Mouse (Mus musculus) heart, postnatal 0 days (tissue): ENCODE measurements around the gene Mrtfb. TPM values are rescaled to one million over a fixed set of nuclear protein-coding genes. Genes with fewer than 3 reads are reported as not detected.
A peak's percentile ranks its signal among the peaks of the same experiment; 100 is the strongest.

ENCODE experiments used
- ATAC-seq: fragments of 200-750 bp; cut with Nextera tagmentation; 2 replicates; pipeline ENCODE4 v1.8.0; 2017; ENCODE audit warnings: low read depth, moderate number of reproducible peaks, moderate library complexity; ENCODE audit not compliant: insufficient read depth
- DNase-seq: peaks from one replicate; pipeline ENCODE4 v3.0.0-alpha.2; 2016; ENCODE audit warnings: low spot score
- H3K27ac ChIP-seq: fragments of 300-500 bp; sonication (generic); 2 replicates; pipeline ENCODE4 v1.5.1; 2014; ENCODE audit warnings: low read depth, mild to moderate bottlenecking
- H3K27me3 ChIP-seq: fragments of 300-500 bp; sonication (generic); 2 replicates; pipeline ENCODE4 v1.6.1; 2014; ENCODE audit warnings: low read length, mixed read lengths; ENCODE audit not compliant: control insufficient read depth, insufficient read depth
- H3K36me3 ChIP-seq: fragments of 300-500 bp; sonication (generic); replicated peaks from 2 replicates; pipeline ENCODE4 v1.6.1; 2014; ENCODE audit warnings: low read length, mixed read lengths; ENCODE audit not compliant: control insufficient read depth, insufficient read depth
- H3K4me1 ChIP-seq: fragments of 300-500 bp; sonication (generic); 2 replicates; pipeline ENCODE4 v1.6.1; 2014; ENCODE audit warnings: antibody characterized with exemption; ENCODE audit not compliant: control insufficient read depth, insufficient read depth
- H3K4me2 ChIP-seq: fragments of 300-500 bp; sonication (generic); 2 replicates; pipeline ENCODE4 v1.6.1; 2014; ENCODE audit warnings: low read depth, mild to moderate bottlenecking, low read length, moderate library complexity
- H3K4me3 ChIP-seq: fragments of 300-500 bp; sonication (generic); 2 replicates; pipeline ENCODE4 v1.5.1; 2014; ENCODE audit warnings: low read depth, low read length
- H3K9ac ChIP-seq: fragments of 300-500 bp; sonication (generic); replicated peaks from 2 replicates; pipeline ENCODE4 v1.6.1; 2014; ENCODE audit warnings: low read depth, low read length, mixed read lengths
- H3K9me3 ChIP-seq: fragments of 300-500 bp; sonication (generic); replicated peaks from 2 replicates; pipeline ENCODE4 v1.6.1; 2016; ENCODE audit warnings: low read length; ENCODE audit not compliant: control insufficient read depth
- CTCF ChIP-seq: IDR thresholded peaks from 2 replicates; pipeline ENCODE4 v1.5.1; 2016; ENCODE audit warnings: antibody characterized with exemption, control low read depth, low read depth
- EP300 ChIP-seq: IDR thresholded peaks from 2 replicates; pipeline ENCODE4 v1.6.1; 2016; ENCODE audit warnings: antibody characterized with exemption, low read depth
- WGBS: fragments of 180-500 bp; shearing (Covaris S2); extraction: QIAGEN DNeasy Blood & Tissue Kit; methylation state at CpG from one replicate; pipeline ENCODE4 v1.1.7; 2014; 5-methylcytosine and 5-hydroxymethylcytosine counted together
- polyA plus RNA-seq: library from polyadenylated mRNA; unstranded; fragments of >200 nt; fragmentation: Nextera tagmentation; extraction: Ambion mirVana; gene quantifications from 2 replicates; pipeline ENCODE4 v1.2.1, GENCODE M21; 2015
- total RNA-seq: library from RNA; depleted of rRNA; stranded (reverse); fragments of >200 nt; gene quantifications from 2 replicates; pipeline ENCODE4 v1.2.3, GENCODE M21; 2014; ENCODE audit warnings: low replicate concordance

Mrtfb gene
- total and polyA plus RNA-seq, 2 experiments from 2014 or later, result 11.7 to 17.2 TPM

DNA sequence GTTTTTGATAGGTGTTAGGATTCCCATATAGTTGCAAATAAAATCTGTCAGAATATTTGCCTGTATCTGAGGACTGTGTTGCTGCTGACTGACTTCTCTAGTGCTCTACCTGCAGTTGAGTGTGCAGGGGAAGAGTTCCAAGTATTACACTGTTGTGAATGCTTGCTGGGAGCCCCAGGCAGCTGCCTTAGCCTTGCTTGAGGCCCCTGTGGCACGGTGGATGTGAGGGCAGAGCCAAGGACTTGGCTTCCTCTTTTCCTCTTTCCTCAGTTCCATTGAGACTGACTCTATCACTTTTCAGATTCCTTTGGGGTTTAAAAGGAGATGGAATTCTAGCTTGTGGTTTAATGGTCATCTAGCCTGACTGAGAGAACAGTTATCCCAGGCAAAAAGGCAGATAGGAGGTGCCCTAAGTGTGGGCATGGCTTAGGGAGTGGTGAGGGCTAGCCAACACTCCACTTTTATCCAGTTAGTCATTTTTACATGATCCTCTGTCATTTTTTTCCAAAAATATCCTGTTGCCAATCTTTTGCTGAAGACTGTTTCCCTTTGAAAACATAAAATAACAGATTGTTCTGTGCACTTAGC is 53.9 kb downstream of the Mrtfb start:
- DNase-seq (no peak), ATAC-seq (no peak)
- no peak overlapping the region for H3K4me3 ChIP-seq
- no peak overlapping the region for H3K9ac ChIP-seq
- 38% methylated on average over 1 of the region's 1 CpGs for WGBS
- no peak for TF ChIP-seq CTCF
- TF ChIP-seq EP300, result no peak
- H3K4me1 ChIP-seq, result peaks cover 17% of the 10 kb centered on the region
- H3K9me3 ChIP-seq, result no peaks in the 10 kb centered on the region
- H3K4me2 ChIP-seq, result no peak overlapping the region
- H3K27me3 ChIP-seq, result no peaks in the 10 kb centered on the region
- no peak overlapping the region for H3K27ac ChIP-seq
- H3K36me3 ChIP-seq, result no peaks in the 10 kb centered on the region

DNA sequence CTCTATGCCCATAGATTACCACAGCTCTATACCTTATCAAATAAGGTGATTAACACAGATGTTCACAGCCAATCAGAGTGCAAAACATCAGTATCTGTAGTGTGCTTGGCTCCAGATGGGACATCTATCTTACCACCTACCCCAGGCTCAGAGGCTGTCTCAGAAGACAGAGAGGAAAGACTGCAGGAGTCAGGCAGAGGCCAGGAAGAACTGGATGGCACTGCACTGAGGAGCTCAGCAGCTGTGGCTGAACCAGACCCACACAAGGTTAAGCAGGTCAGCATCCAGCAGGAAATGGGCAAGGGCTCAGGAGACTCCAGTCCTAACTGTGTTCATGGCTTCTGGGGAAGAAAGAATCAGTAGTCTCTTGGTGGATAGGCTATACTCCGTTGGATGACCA is 55.1 kb downstream of the Mrtfb start:
- H3K4me1 ChIP-seq, result peaks cover 10% of the 10 kb centered on the region
- no peaks in the 10 kb centered on the region for H3K9me3 ChIP-seq
- no peaks in the 10 kb centered on the region for H3K27me3 ChIP-seq
- no peak overlapping the region for H3K27ac ChIP-seq
- no peak for ATAC-seq
- no peak overlapping the region for H3K4me3 ChIP-seq
- H3K9ac ChIP-seq, result no peak overlapping the region
- DNase-seq, result no peak
- 79% methylated on average over 1 of the region's 1 CpGs for WGBS
- H3K4me2 ChIP-seq, result no peak overlapping the region
- TF ChIP-seq EP300, result no peak
- no peak for TF ChIP-seq CTCF
- no peaks in the 10 kb centered on the region for H3K36me3 ChIP-seq

DNA sequence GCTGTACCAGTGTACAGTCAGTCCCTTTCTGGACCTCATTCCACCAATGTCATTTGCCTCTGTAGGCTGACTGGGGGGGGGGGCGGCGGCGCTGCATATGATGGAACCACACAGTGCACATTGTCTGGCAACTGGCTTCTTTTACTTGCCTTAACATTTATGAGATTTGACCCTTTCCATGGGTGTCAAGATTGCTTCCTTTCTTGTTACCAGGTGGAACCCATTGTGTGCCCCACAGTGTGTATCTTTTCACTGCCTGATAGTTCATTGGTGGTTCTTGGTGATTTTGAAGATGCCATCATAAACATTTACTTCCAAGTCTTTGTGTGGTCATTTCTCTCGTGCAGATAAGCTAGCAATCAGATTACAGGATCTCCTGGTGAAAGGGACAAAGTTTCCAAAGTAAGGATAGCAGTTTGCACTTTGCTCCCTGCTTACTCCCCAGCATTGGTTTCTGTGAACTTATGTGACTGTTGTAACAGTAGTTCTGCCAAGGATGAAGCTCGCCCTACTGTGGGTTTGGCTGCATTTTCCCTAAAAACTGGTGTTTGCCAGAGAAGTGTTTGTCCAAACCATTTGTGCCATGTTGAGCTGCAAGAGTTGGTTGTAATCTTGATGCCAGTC is 56.9 kb downstream of the Mrtfb start:
- DNase-seq (no peak), ATAC-seq (no peak)
- no peaks in the 10 kb centered on the region for H3K36me3 ChIP-seq
- 89% methylated on average over 5 of the region's 5 CpGs for WGBS
- no peak overlapping the region for H3K4me3 ChIP-seq
- no peaks in the 10 kb centered on the region for H3K27me3 ChIP-seq
- H3K9ac ChIP-seq, result no peak overlapping the region
- no peaks in the 10 kb centered on the region for H3K9me3 ChIP-seq
- peaks cover 10% of the 10 kb centered on the region for H3K4me1 ChIP-seq
- no peak overlapping the region for H3K4me2 ChIP-seq
- TF ChIP-seq EP300, result no peak
- TF ChIP-seq CTCF, result no peak
- no peak overlapping the region for H3K27ac ChIP-seq

DNA sequence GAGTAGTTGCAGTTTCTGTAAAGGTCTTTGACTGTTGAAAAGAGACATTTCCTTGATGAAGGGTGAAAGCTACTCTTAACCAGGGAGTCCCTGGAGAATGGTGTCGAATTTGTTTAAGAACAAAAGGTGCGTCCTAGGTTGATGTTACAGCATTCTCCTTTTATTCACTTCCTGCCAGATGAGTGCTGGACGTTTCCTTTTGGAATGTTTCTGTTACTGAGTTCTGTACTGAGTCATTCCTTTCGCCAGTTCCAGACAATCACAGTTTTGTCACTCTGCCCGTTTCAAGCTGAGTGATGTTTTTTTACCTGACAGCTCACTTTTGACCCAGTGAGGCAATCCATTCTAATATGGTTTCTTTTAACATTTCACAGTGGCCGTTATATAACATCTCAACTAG is 67.5 kb downstream of the Mrtfb start:
- DNase-seq, result peak; percentile 52
- ATAC-seq, result no peak
- H3K4me3 ChIP-seq, result no peak overlapping the region
- no peaks in the 10 kb centered on the region for H3K4me1 ChIP-seq
- no peaks in the 10 kb centered on the region for H3K27me3 ChIP-seq
- peaks cover 18% of the 10 kb centered on the region; the same call in 1 of the 2 replicates for H3K36me3 ChIP-seq
- H3K9ac ChIP-seq, result no peak overlapping the region
- TF ChIP-seq CTCF, result no peak
- TF ChIP-seq EP300, result no peak
- WGBS, result 23% methylated on average over 6 of the region's 6 CpGs
- no peaks in the 10 kb centered on the region for H3K9me3 ChIP-seq
- H3K27ac ChIP-seq, result peak overlapping the region; percentile 54
- no peak overlapping the region for H3K4me2 ChIP-seq

DNA sequence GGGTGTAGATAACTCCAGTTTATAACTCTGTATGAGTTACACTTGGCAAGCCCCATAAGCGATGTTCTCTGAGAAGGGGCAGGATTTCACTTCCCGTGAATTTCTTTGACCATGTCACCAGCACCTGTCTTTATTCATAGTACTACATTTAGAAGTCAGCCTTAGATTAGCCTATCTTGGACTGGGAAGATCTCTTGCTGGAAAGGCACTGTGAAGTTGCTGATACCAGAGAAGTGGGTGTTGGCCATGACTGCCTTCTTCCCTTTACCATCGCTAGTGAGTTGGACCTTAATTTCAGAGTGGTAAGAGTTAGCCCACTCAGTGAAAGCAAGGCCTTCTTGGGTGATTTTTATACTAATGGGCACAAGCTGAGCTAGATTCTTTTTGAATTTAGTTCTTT is 70.3 kb downstream of the Mrtfb start:
- Histone ChIP-seq H3K4me2 (no peak overlapping the region), H3K36me3 (peaks cover 18% of the 10 kb centered on the region; the same call in 1 of the 2 replicates), H3K27ac (no peak overlapping the region), H3K27me3 (no peaks in the 10 kb centered on the region), H3K9ac (no peak overlapping the region), H3K4me1 (peaks cover 14% of the 10 kb centered on the region), H3K9me3 (no peaks in the 10 kb centered on the region), H3K4me3 (no peak overlapping the region)
- TF ChIP-seq CTCF (no peak), EP300 (no peak)
- DNase-seq, result no peak
- no peak for ATAC-seq
- WGBS, result 45% methylated on average over 3 of the region's 3 CpGs

- Histone ChIP-seq H3K27me3 (no peaks in the 10 kb centered on the region), H3K9me3 (no peaks in the 10 kb centered on the region), H3K4me1 (peaks cover 14% of the 10 kb centered on the region), H3K36me3 (peaks cover 18% of the 10 kb centered on the region; the same call in 1 of the 2 replicates), H3K9ac (no peak overlapping the region), H3K4me3 (no peak overlapping the region), H3K4me2 (no peak overlapping the region), H3K27ac (no peak overlapping the region)
- no peak for DNase-seq
- 82% methylated on average over 4 of the region's 4 CpGs for WGBS
- TF ChIP-seq CTCF (no peak), EP300 (no peak)
- no peak for ATAC-seq
Observed at GRCm38 (mm10) chr16:13328646-13329045, 72.4 kb downstream of the Mrtfb start.
